Mouse (Mus musculus): Measurements from ENCODE around the gene Arid1b. TPM values are rescaled to one million over a fixed set of nuclear protein-coding genes. Genes with fewer than 3 reads are reported as not detected.

The Arid1b gene
- total and polyA plus RNA-seq, 3 experiments: 6.1 to 12.4 (median 9.7) TPM

- no peak for DNase-seq (ENCODE audit: extremely low read depth)
- Histone ChIP-seq H3K79me2 (replicated peaks; ENCODE audit: control insufficient read depth, extremely low read depth, insufficient read depth, poor library complexity, severe bottlenecking) (no peaks in the 10 kb centered on the region), H3K9ac (ENCODE audit: insufficient read depth, low read depth) (no peak overlapping the region), H3K27ac (ENCODE audit: insufficient read depth, low read depth) (no peak overlapping the region), H3K4me3 (replicated peaks in 1 of 3; ENCODE audit: low read depth in 2 of 3, low read length in 2 of 3, poor library complexity in 1 of 3) (no peak overlapping the region), H3K9me3 (replicated peaks; ENCODE audit: low read length) (no peaks in the 10 kb centered on the region), H3K36me3 (replicated peaks in 1 of 2; ENCODE audit: control insufficient read depth in 1 of 2, insufficient read depth in 1 of 2, low read length in 1 of 2) (peaks cover 5 to 60% of the 10 kb centered on the region in 2 experiments), H3K27me3 (replicated peaks) (no peaks in the 10 kb centered on the region), H3K4me2 (ENCODE audit: insufficient read depth, low read depth, poor library complexity, severe bottlenecking) (no peak overlapping the region), H3K4me1 (ENCODE audit: control insufficient read depth in 1 of 2, insufficient read depth in 2 of 2) (peaks cover 0 to 74% of the 10 kb centered on the region in 2 experiments; a peak in 3 of 4 replicates)
- dilution Hi-C loops (cut with MboI; ENCODE audit: extremely low pct_ligation_motif_present, extremely low pct_unique_long_range_greater_than_20kb, low sequenced_read_pairs) (no loop called here), in situ Hi-C loops (cut with MboI; ENCODE audit: low pct_ligation_motif_present, low pct_unique_long_range_greater_than_20kb, low sequenced_read_pairs) (no loop called here)
- TF ChIP-seq KAT2A (IDR thresholded peaks at IDR 0.05; ENCODE audit: insufficient replicate concordance, low read length): no peak
- TF ChIP-seq POLR2A (IDR thresholded peaks at IDR 0.05; ENCODE audit: low read depth, low read length): no peak
- TF ChIP-seq JUND (conservative IDR thresholded peaks at IDR 0.05; ENCODE audit: low read depth, low read length): no peak
- no peak for TF ChIP-seq GABPA (IDR thresholded peaks at IDR 0.05; ENCODE audit: insufficient replicate concordance, low read depth, low read length)
- no peak for TF ChIP-seq TBP (conservative IDR thresholded peaks at IDR 0.05; ENCODE audit: low read depth, low read length)
- TF ChIP-seq RCOR1 (conservative IDR thresholded peaks at IDR 0.05; ENCODE audit: low read depth, low read length): no peak
- TF ChIP-seq MYC (IDR thresholded peaks at IDR 0.05; ENCODE audit: low read depth, low read length): no peak
- no peak for TF ChIP-seq MAX (IDR thresholded peaks at IDR 0.05; ENCODE audit: low read length)
- TF ChIP-seq BHLHE40 (IDR thresholded peaks at IDR 0.05; ENCODE audit: low read depth, low read length): no peak
- TF ChIP-seq E2F4 (IDR thresholded peaks at IDR 0.05; ENCODE audit: insufficient replicate concordance, low read depth, low read length): no peak
- no peak for TF ChIP-seq CHD1 (IDR thresholded peaks at IDR 0.05; ENCODE audit: low read depth, low read length)
- TF ChIP-seq HCFC1 (IDR thresholded peaks at IDR 0.05; ENCODE audit: low read depth, low read length): no peak
- no peak for TF ChIP-seq SMC3 (IDR thresholded peaks at IDR 0.05; ENCODE audit: low read depth, low read length)
- TF ChIP-seq MXI1 (IDR thresholded peaks at IDR 0.05; ENCODE audit: low read depth, low read length): no peak
- TF ChIP-seq CHD2 (IDR thresholded peaks at IDR 0.05; ENCODE audit: low read length): no peak
- TF ChIP-seq MAZ (IDR thresholded peaks at IDR 0.05; ENCODE audit: low read depth, low read length): no peak
- TF ChIP-seq USF1 (IDR thresholded peaks at IDR 0.05; ENCODE audit: low read depth, low read length): no peak
Observed at GRCm38 (mm10) chr17:5057286-5057685, 63.2 kb downstream of the Arid1b start.

- no peak overlapping the region for H3K27ac ChIP-seq (ENCODE audit: insufficient read depth, low read depth)
- H3K4me1 ChIP-seq (ENCODE audit: control insufficient read depth in 1 of 2, insufficient read depth in 2 of 2): peaks cover 0 to 74% of the 10 kb centered on the region in 2 experiments; a peak in 3 of 4 replicates
- no peaks in the 10 kb centered on the region for H3K9me3 ChIP-seq (replicated peaks; ENCODE audit: low read length)
- dilution Hi-C loops (cut with MboI; ENCODE audit: extremely low pct_ligation_motif_present, extremely low pct_unique_long_range_greater_than_20kb, low sequenced_read_pairs): no loop called here
- no peak for TF ChIP-seq JUN (IDR thresholded peaks at IDR 0.05; ENCODE audit: insufficient read depth, low read depth, low read length)
- TF ChIP-seq EP300 (IDR thresholded peaks at IDR 0.05; ENCODE audit: low read length): no peak
- TF ChIP-seq MAFK (IDR thresholded peaks at IDR 0.05; ENCODE audit: insufficient replicate concordance, low read length): no peak
- no peaks in the 10 kb centered on the region for H3K27me3 ChIP-seq (replicated peaks)
- DNase-seq (ENCODE audit: extremely low read depth): no peak
- H3K79me2 ChIP-seq (replicated peaks; ENCODE audit: control insufficient read depth, extremely low read depth, insufficient read depth, poor library complexity, severe bottlenecking): no peaks in the 10 kb centered on the region
- H3K4me3 ChIP-seq (replicated peaks in 1 of 3; ENCODE audit: low read depth in 2 of 3, low read length in 2 of 3, poor library complexity in 1 of 3): no peak overlapping the region
- H3K9ac ChIP-seq (ENCODE audit: insufficient read depth, low read depth): no peak overlapping the region
- no peak overlapping the region for H3K4me2 ChIP-seq (ENCODE audit: insufficient read depth, low read depth, poor library complexity, severe bottlenecking)
- peaks cover 2 to 57% of the 10 kb centered on the region in 2 experiments for H3K36me3 ChIP-seq (replicated peaks in 1 of 2; ENCODE audit: control insufficient read depth in 1 of 2, insufficient read depth in 1 of 2, low read length in 1 of 2)
- in situ Hi-C loops (cut with MboI; ENCODE audit: low pct_ligation_motif_present, low pct_unique_long_range_greater_than_20kb, low sequenced_read_pairs): no loop called here
Observed at GRCm38 (mm10) chr17:5057944-5058720, 64.0 kb downstream of the Arid1b start.

Data from CH12.LX (cell line).